Mouse (Mus musculus) 3T3-L1 (cell line): ENCODE measurements around the gene Olfr1324.
"Not testable (repeated sequence)": the region's sequence is repeated elsewhere in the genome, so short reads cannot be mapped to it uniquely, and the experiment has no call there.

Experiments used
- DNase-seq: peaks from one replicate; pipeline ENCODE4 v3.0.0-alpha.2; 2015; ENCODE audit warnings: low read depth, low spot score

Olfr1324 gene

GRCm38 (mm10) chrX:50428398-50428797 lies at the start of gene Olfr1324:
TSS of gene Olfr1324 (minus strand) at chrX:50428498.
- no peak for DNase-seq

GRCm38 (mm10) chrX:50470341-50470740 lies 42.0 kb upstream of the Olfr1324 start:
- DNase-seq = not testable (repeated sequence)

- DNase-seq = no peak
These were observed 27.8 kb upstream of the Olfr1324 start for GRCm38 (mm10) chrX:50456136-50456535.

- DNase-seq = no peak
These were observed 15.1 kb upstream of the Olfr1324 start for GRCm38 (mm10) chrX:50443352-50443751.

GRCm38 (mm10) chrX:50442696-50443095 lies 14.4 kb upstream of the Olfr1324 start:
- no peak for DNase-seq

GRCm38 (mm10) chrX:50432499-50432898 lies 4.2 kb upstream of the Olfr1324 start:
- no peak for DNase-seq

- no peak for DNase-seq
These were observed 478 bp downstream of the Olfr1324 start for GRCm38 (mm10) chrX:50427712-50428328.

- no peak for DNase-seq
These were observed 2.3 kb downstream of the Olfr1324 start for GRCm38 (mm10) chrX:50425899-50426436.

GRCm38 (mm10) chrX:50410361-50410760 lies 17.9 kb downstream of the Olfr1324 start:
- not testable (repeated sequence) for DNase-seq

- DNase-seq = not testable (repeated sequence)
These were observed 37.7 kb downstream of the Olfr1324 start for GRCm38 (mm10) chrX:50390616-50391015.

- DNase-seq = no peak
These were observed 53.3 kb downstream of the Olfr1324 start for GRCm38 (mm10) chrX:50374978-50375377.
